Mouse (Mus musculus) forebrain, embryonic 12.5 days (tissue): ENCODE data around the gene Rbms3. TPM values are rescaled to one million over a fixed set of nuclear protein-coding genes. Genes with fewer than 3 reads are reported as not detected.

ENCODE experiments used
- ATAC-seq: fragments of 200-750 bp; cut with Nextera tagmentation; 2 replicates; pipeline ENCODE4 v1.8.0; 2017; ENCODE audit warnings: moderate TSS enrichment; ENCODE audit not compliant: low FRiP score
- H3K27ac ChIP-seq: fragments of 300-500 bp; sonication (generic); 2 replicates; pipeline ENCODE4 v1.5.1; 2016; ENCODE audit warnings: mild to moderate bottlenecking
- H3K27me3 ChIP-seq: fragments of 300-500 bp; sonication (generic); 2 replicates; pipeline ENCODE4 v1.6.1; 2016; ENCODE audit warnings: mild to moderate bottlenecking
- H3K36me3 ChIP-seq: fragments of 300-500 bp; sonication (generic); replicated peaks from 2 replicates; pipeline ENCODE4 v1.6.1; 2016; ENCODE audit warnings: mild to moderate bottlenecking
- H3K4me1 ChIP-seq: fragments of 300-500 bp; sonication (generic); 2 replicates; pipeline ENCODE4 v1.6.1; 2016
- H3K4me2 ChIP-seq: fragments of 300-500 bp; sonication (generic); 2 replicates; pipeline ENCODE4 v1.6.1; 2016; ENCODE audit warnings: mild to moderate bottlenecking, moderate library complexity
- H3K4me3 ChIP-seq: fragments of 300-500 bp; sonication (generic); replicated peaks from 2 replicates; pipeline ENCODE4 v1.5.1; 2016; ENCODE audit warnings: mild to moderate bottlenecking
- H3K9ac ChIP-seq: fragments of 300-500 bp; sonication (generic); 2 replicates; pipeline ENCODE4 v1.6.1; 2016; ENCODE audit warnings: mild to moderate bottlenecking
- H3K9me3 ChIP-seq: fragments of 300-500 bp; sonication (generic); 2 replicates; pipeline ENCODE4 v1.6.1; 2016
- WGBS: fragments of 180-500 bp; shearing (Covaris S2); methylation state at CpG from one replicate; pipeline ENCODE4 v1.1.7; 2016; 5-methylcytosine and 5-hydroxymethylcytosine counted together
- polyA plus RNA-seq: library from polyadenylated mRNA; unstranded; fragments of >200 nt; fragmentation: Nextera tagmentation; extraction: Ambion mirVana; gene quantifications from 2 replicates; pipeline ENCODE4 v1.2.1, GENCODE M21; 2016

Gene Rbms3
- polyA plus RNA-seq, 1 experiment from 2014 or later: 14.1 TPM

DNA sequence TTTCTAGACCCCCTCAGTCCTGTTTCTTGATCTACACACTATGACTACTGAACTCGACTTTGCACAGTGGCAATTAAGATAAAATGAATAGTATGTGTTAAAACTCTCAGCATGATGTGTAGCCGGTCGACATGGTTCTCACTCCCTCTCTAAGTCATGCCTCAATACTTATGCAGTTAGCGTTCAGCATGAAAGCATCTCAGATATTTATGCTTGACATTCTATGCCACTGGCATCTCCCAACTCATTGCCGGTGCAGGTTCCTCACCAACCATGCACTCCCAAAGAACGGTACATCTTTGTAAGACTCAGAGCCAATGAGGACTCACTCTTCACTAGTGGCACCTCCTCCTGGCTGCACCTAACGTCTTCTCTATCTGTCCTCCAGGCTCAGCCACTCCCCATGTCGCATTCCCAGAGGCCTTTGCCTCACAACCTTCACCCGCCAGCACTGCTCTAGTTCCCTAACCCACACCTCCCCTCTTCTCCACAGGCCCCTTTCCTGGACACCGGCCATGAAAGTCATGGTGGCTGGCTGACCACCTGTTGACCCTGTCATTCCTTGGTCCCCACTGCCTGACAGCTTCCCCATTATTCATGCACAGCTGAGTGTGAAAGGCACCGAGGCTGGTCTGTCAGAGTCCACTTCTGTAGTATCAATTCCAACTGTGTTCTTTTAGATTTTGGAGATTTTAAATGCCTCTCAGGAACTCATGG is 561.9 kb downstream of the Rbms3 start:
- Histone ChIP-seq H3K9me3 (no peaks in the 10 kb centered on the region), H3K27me3 (no peaks in the 10 kb centered on the region), H3K27ac (no peak overlapping the region), H3K4me1 (no peaks in the 10 kb centered on the region), H3K9ac (no peak overlapping the region), H3K36me3 (no peaks in the 10 kb centered on the region), H3K4me3 (no peak overlapping the region), H3K4me2 (no peak overlapping the region)
- no peak for ATAC-seq
- WGBS: 85% methylated on average over 11 of the region's 11 CpGs

DNA sequence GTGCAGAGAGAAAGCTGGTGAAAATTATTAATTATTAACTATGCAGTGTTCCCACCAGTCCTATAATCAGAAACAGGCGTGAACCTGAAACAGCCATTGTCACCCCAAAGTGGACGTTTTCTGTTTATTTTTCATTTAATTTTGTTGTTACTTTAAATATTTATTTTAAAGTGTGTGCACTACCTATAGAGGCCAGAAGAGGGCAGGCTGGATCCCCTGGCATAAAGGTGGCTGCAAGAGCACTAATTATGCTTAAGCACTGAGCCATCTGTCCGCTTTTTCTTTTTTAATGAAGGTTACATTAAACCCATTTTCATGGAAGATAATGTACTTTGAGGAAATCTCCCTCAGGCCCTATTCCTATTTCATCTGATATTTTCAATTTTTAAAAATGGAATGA is 563.2 kb downstream of the Rbms3 start:
- WGBS: 89% methylated on average over 3 of the region's 3 CpGs
- ATAC-seq: no peak
- no peak overlapping the region for H3K4me2 ChIP-seq
- no peaks in the 10 kb centered on the region for H3K4me1 ChIP-seq
- H3K9ac ChIP-seq: no peak overlapping the region
- no peaks in the 10 kb centered on the region for H3K9me3 ChIP-seq
- no peaks in the 10 kb centered on the region for H3K36me3 ChIP-seq
- no peak overlapping the region for H3K4me3 ChIP-seq
- H3K27ac ChIP-seq: no peak overlapping the region
- H3K27me3 ChIP-seq: no peaks in the 10 kb centered on the region

DNA sequence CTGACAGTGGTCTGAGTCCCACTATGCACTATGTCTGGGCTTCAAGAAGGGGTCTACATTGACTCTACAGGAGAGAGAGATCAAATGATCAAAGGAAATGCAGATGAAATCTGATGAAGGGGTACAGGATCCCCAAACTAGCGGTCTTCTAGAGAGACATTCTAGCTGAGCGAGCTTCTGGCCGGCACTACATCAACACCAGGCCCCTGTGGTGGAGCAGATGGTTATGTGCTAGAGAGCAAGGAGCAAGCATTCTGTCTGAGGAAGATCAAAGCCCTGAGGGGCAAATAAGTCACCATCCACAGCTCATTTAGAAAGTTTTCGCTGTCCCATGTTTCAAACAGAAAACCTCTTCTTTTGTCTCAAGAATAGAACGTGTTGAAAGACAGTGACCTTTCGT is 564.1 kb downstream of the Rbms3 start:
- no peak overlapping the region for H3K4me3 ChIP-seq
- H3K4me2 ChIP-seq: no peak overlapping the region
- no peak overlapping the region for H3K9ac ChIP-seq
- ATAC-seq: no peak
- WGBS: 90% methylated on average over 6 of the region's 6 CpGs
- H3K9me3 ChIP-seq: no peaks in the 10 kb centered on the region
- no peaks in the 10 kb centered on the region for H3K4me1 ChIP-seq
- H3K36me3 ChIP-seq: no peaks in the 10 kb centered on the region
- no peak overlapping the region for H3K27ac ChIP-seq
- H3K27me3 ChIP-seq: no peaks in the 10 kb centered on the region

DNA sequence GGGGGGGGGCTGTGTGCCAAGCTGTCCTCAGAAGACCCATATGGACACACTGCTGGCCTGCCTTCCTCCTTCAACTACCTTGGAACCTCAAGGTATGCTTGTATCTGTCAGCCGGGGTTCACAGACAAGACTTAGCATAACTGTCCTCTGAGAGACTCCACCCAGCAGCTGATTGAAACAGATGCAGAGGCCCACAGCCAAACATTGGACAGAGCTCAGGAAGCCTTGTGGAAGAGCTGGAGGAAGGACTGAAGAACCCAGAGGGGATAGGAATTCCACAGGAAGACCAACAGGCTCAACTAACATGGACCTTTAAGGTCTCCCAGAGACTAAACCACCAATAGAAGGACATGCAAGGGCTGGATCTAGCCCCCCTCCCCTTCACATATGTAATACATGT is 570.1 kb downstream of the Rbms3 start:
- 94% methylated on average over 1 of the region's 1 CpGs for WGBS
- no peaks in the 10 kb centered on the region for H3K36me3 ChIP-seq
- H3K4me3 ChIP-seq: no peak overlapping the region

DNA sequence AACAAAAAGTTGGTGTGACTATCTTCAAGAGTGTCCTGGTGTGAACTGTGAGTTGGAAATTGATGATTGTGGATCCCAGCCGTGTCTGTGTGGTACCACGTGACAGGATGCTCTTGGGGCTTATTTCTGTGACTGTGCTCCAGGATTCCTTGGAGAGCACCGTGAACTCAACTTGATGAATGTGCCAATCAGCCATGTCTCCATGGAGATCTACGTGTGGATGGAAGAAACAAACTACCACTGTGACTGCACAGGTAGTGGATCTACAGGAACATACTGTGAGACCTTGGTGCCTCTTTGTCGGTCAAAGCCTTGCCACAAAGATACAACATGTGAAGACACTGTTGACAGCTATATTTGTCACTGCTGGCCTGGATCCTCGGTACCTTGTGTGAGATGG is 570.6 kb downstream of the Rbms3 start:
- Histone ChIP-seq H3K36me3 (no peaks in the 10 kb centered on the region), H3K9ac (no peak overlapping the region), H3K4me2 (no peak overlapping the region), H3K4me3 (no peak overlapping the region), H3K9me3 (no peaks in the 10 kb centered on the region), H3K4me1 (no peaks in the 10 kb centered on the region), H3K27ac (no peak overlapping the region), H3K27me3 (no peaks in the 10 kb centered on the region)
- ATAC-seq: no peak
- 91% methylated on average over 6 of the region's 6 CpGs for WGBS

More for the DNA sequence above, 570.1 kb downstream of the Rbms3 start:
- no peaks in the 10 kb centered on the region for H3K4me1 ChIP-seq
- no peak for ATAC-seq
- H3K9me3 ChIP-seq: no peaks in the 10 kb centered on the region
- H3K9ac ChIP-seq: no peak overlapping the region
- H3K27me3 ChIP-seq: no peaks in the 10 kb centered on the region
- no peak overlapping the region for H3K27ac ChIP-seq
- no peak overlapping the region for H3K4me2 ChIP-seq

DNA sequence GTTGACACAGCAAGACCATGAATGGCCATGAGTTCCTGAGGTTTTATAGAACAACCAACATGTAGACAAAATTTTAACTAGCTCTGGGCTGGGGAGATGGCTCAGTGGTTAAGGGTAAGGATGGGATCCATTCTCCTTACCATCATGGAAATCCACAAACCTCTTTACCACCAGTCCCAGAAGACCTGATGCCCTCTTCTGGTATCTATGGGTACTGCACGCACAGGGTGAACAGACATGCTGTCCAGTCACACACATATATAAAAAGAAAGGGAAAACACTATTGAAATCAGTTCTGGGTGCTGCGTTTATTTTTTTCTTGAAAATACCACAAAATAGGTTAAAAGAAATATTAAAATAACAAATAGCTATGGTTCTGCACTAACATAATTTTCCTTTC is 577.8 kb downstream of the Rbms3 start:
- peaks cover 4% of the 10 kb centered on the region for H3K4me1 ChIP-seq
- H3K9me3 ChIP-seq: no peaks in the 10 kb centered on the region
- no peak overlapping the region for H3K9ac ChIP-seq
- WGBS: 96% methylated on average over 2 of the region's 2 CpGs
- no peaks in the 10 kb centered on the region for H3K36me3 ChIP-seq
- ATAC-seq: no peak
- H3K4me2 ChIP-seq: no peak overlapping the region
- H3K27ac ChIP-seq: no peak overlapping the region
- no peak overlapping the region for H3K4me3 ChIP-seq
- no peaks in the 10 kb centered on the region for H3K27me3 ChIP-seq

DNA sequence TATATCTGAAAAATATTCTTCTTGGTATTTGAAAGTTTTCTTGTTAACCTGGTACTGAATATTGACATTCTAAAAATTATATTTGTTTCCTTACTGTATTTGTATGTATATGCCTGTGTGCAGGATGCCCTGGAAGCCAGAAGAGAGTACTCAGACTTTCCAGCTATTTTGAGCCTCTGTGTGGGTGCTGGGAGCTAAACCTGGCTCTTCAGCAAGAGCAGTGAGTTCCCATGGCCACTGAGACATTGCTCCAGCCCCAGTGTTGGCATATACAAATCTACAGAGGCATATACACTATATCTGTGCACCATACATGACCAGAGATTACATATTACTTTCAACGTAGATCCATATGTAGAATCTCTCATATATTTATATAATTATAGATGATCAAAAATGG is 581.1 kb downstream of the Rbms3 start:
- 91% methylated on average over 1 of the region's 1 CpGs for WGBS

DNA sequence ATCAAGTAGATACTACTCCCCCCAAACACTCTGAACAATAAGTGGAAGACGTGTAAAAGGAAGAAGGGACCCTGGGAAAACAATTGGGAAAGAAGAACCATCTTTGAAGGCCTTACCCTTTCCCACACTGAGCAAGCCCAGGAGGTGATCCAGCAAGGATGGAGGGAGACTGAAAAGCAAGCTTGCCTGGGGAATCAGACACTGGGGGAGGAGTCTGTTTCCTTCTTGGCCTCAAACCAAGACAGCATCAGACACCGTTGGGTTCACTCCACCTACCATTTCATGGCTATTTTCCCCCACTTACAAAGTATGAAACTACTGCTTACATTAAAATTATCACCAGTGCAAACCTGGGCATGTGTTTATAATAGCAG is 587.7 kb downstream of the Rbms3 start:
- 70% methylated on average over 2 of the region's 2 CpGs for WGBS
- no peaks in the 10 kb centered on the region for H3K4me1 ChIP-seq
- no peak overlapping the region for H3K9ac ChIP-seq
- no peak overlapping the region for H3K4me3 ChIP-seq
- H3K36me3 ChIP-seq: no peaks in the 10 kb centered on the region
- no peak overlapping the region for H3K4me2 ChIP-seq
- no peak for ATAC-seq
- H3K27me3 ChIP-seq: no peaks in the 10 kb centered on the region
- H3K27ac ChIP-seq: no peak overlapping the region
- no peaks in the 10 kb centered on the region for H3K9me3 ChIP-seq

More for the DNA sequence above, 581.1 kb downstream of the Rbms3 start:
- Histone ChIP-seq H3K9me3 (no peaks in the 10 kb centered on the region), H3K36me3 (no peaks in the 10 kb centered on the region), H3K4me2 (no peak overlapping the region), H3K27ac (no peak overlapping the region), H3K4me3 (no peak overlapping the region), H3K9ac (no peak overlapping the region), H3K27me3 (no peaks in the 10 kb centered on the region), H3K4me1 (peaks cover 4% of the 10 kb centered on the region)
- ATAC-seq: no peak

DNA sequence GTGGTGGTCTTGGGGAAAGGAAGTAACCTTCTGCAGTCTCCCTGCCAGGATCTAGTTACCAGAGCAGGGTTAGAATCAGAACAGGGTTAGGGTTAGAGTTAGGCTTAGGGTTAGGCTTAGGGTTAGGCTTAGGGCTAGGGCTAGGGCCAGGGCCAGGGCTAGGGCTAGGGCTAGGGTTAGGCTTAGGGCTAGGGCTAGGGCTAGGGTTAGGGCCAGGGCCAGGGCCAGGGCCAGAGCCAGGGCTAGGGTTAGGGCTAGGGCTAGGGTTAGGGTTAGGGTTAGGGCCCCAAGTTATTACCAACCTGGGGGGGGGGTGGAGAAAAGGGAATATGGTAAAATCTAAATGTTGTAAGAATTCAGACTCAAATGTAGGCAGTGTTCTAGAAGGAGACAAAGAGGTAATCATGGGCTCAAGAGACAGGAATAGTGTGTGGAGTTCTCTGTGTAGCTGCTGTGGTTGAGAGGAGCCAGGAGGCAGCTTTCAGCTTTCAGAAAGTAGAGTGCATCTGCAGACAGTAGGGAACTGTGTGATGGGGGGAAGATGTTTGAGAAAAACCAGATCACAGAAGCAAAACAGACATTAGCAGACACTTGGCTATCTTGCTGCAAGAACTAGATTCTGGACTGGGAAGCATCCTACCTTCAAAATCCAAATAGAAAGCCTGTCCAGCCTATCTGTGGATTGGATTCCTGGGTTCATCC is 588.3 kb downstream of the Rbms3 start:
- no peak overlapping the region for H3K4me3 ChIP-seq
- no peaks in the 10 kb centered on the region for H3K27me3 ChIP-seq
- no peak for ATAC-seq
- no peaks in the 10 kb centered on the region for H3K36me3 ChIP-seq
- H3K4me2 ChIP-seq: no peak overlapping the region
- H3K27ac ChIP-seq: no peak overlapping the region
- no peaks in the 10 kb centered on the region for H3K9me3 ChIP-seq
- no peaks in the 10 kb centered on the region for H3K4me1 ChIP-seq
- no peak overlapping the region for H3K9ac ChIP-seq

DNA sequence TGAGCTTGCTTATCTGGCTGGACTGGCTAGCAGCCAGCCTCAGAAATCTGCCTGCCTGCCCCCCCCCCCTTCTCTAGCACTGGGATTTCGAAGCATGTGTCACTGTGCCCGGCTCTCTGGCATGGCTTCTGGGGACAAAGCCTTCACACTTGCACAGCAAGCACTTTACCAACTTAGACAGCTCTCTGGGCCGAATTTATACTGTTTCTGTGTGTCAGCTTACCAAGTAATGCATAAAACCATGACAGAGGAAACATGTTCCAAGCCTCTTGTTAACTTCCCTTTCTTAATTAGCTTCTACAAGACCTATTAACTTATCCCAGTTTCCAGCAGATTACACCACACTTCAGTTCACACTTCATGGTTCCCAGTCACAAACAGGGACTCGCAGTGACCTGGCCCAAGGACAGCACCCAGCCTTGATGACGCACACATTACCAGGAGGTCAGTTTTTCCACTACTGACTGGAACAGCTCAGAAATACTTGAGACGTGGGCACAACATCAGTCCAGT is 589.7 kb downstream of the Rbms3 start:
- no peak overlapping the region for H3K9ac ChIP-seq
- WGBS: 73% methylated on average over 6 of the region's 6 CpGs
- no peaks in the 10 kb centered on the region for H3K27me3 ChIP-seq
- no peak overlapping the region for H3K27ac ChIP-seq
- no peak for ATAC-seq
- H3K4me2 ChIP-seq: no peak overlapping the region
- H3K9me3 ChIP-seq: no peaks in the 10 kb centered on the region
- no peaks in the 10 kb centered on the region for H3K4me1 ChIP-seq
- no peak overlapping the region for H3K4me3 ChIP-seq
- H3K36me3 ChIP-seq: no peaks in the 10 kb centered on the region

DNA sequence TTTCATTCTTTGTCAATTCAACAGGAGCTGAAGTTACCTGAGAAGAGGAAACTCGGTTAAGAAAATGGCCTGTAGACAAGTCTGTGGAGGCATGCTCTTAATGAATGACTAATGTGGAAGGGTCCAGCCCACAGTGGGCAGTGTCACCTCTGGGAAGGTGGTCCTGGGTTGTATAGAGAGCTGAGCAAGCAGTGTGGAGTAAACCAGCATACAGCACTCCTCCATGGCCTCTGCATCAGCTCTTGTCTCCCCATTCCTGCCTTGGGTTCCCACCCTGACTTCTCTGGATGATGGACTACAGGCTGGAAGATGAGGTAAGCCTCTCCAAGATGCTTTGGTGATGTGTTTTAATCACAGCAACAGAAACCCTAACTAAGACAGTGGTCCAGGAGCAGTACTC is 597.0 kb downstream of the Rbms3 start:
- Histone ChIP-seq H3K36me3 (no peaks in the 10 kb centered on the region), H3K9me3 (no peaks in the 10 kb centered on the region), H3K27ac (no peak overlapping the region), H3K9ac (no peak overlapping the region), H3K4me1 (no peaks in the 10 kb centered on the region), H3K4me3 (no peak overlapping the region), H3K4me2 (no peak overlapping the region), H3K27me3 (no peaks in the 10 kb centered on the region)
- WGBS: 86% methylated on average over 1 of the region's 1 CpGs
- no peak for ATAC-seq

DNA sequence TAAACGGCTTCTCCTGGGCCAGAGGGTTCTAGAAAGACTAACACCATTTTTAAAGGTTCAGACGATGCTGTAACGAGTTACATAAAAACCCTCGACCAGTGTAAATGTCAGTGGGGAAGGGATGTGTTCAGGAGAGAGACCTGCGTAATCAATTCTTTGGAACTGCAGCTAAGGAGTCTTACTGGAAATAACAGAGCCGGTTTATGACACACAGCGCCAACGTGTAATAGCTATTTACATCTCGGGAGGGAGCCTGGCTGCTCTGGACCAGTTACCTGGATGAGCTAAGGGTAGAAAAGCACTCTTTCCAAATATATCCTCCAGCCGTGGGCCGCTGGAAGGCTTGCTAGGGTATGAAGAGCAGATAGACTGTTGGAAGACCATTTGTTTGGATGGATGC is 598.5 kb downstream of the Rbms3 start:
- ATAC-seq: no peak
- Histone ChIP-seq H3K9me3 (no peaks in the 10 kb centered on the region), H3K27me3 (no peaks in the 10 kb centered on the region), H3K9ac (no peak overlapping the region), H3K27ac (no peak overlapping the region), H3K4me1 (no peaks in the 10 kb centered on the region), H3K4me3 (no peak overlapping the region), H3K36me3 (no peaks in the 10 kb centered on the region), H3K4me2 (no peak overlapping the region)
- WGBS: 83% methylated on average over 11 of the region's 11 CpGs

DNA sequence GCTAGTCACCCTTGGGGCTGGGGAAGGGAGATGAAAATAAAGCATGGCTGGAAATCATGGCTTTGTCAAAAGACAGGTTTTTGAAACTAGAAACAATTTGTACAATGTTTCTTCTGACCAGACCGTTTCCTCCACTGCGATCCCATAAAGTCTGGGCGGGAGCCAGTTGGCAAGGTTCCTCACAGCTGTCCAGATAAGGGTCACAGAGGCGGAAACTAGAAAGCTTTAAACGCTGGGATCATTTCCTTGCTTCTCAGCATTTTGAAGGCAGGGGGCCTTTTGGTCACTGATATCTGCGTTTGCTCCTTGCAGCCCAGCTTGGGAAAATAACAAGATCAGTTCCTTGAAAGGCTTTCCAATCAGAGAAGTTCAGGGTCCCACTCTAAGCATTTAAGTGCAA is 598.9 kb downstream of the Rbms3 start:
- no peak for ATAC-seq
- no peaks in the 10 kb centered on the region for H3K9me3 ChIP-seq
- no peak overlapping the region for H3K4me3 ChIP-seq
- no peaks in the 10 kb centered on the region for H3K27me3 ChIP-seq
- WGBS: 61% methylated on average over 6 of the region's 6 CpGs
- no peak overlapping the region for H3K9ac ChIP-seq
- no peak overlapping the region for H3K27ac ChIP-seq
- H3K4me2 ChIP-seq: no peak overlapping the region
- H3K36me3 ChIP-seq: no peaks in the 10 kb centered on the region
- no peaks in the 10 kb centered on the region for H3K4me1 ChIP-seq
